Mouse (Mus musculus) urinary bladder, postnatal 36 days (tissue): ENCODE results near the gene Zbtb2.

ENCODE experiments used
- DNase-seq, 2 experiments: peaks; one replicate each; pipeline ENCODE4 v3.0.0; 2022; ENCODE audit warnings: low spot score in 2 of 2, mixed read lengths in 1 of 2

Zbtb2 gene

GRCm38 (mm10) chr10:4334039-4334683 lies 53.7 kb downstream of the Zbtb2 start:
- peak; percentile 81 to 92 for DNase-seq

- DNase-seq, result peak; percentile 44 to 61
Measured at GRCm38 (mm10) chr10:4333319-4333718, 54.6 kb downstream of the Zbtb2 start.

GRCm38 (mm10) chr10:4332228-4332979 lies 55.5 kb downstream of the Zbtb2 start:
- no peak for DNase-seq

- no peak for DNase-seq
Measured at GRCm38 (mm10) chr10:4327716-4328115, 60.2 kb downstream of the Zbtb2 start.

GRCm38 (mm10) chr10:4325562-4325961 lies 62.3 kb downstream of the Zbtb2 start:
- no peak for DNase-seq

- no peak for DNase-seq
Measured at GRCm38 (mm10) chr10:4323885-4324284, 64.0 kb downstream of the Zbtb2 start.
